Mouse (Mus musculus) liver, adult (tissue): ENCODE data around the gene Macf1.
A peak's percentile ranks its signal among the peaks of the same experiment; 100 is the strongest.

Experiments
- GATA4 ChIP-seq: IDR thresholded peaks from 2 replicates; pipeline ENCODE4 v1.6.1; 2014; ENCODE audit warnings: mild to moderate bottlenecking, low read length; ENCODE audit not compliant: insufficient replicate concordance

Macf1 gene

DNA sequence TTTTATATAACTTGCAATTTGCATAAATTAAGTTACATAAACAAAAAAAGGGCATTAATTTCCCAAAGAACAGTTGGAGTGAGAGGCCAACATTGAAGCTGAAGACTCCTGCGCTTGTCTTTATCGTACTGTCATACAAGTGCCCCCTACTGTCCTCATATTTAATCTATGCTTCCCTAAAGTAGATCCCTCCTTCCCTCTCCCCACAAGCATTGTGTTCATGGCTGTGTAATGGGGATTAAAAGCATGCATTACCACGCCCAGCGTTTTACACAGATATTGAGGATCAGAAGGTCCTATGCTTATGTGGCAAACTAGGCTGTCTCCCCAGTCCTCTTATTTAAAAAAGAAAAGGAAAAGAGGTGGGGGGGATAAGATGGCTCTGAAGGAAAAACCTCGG lies 56.5 kb downstream of the Macf1 start:
- no peak for TF ChIP-seq GATA4

DNA sequence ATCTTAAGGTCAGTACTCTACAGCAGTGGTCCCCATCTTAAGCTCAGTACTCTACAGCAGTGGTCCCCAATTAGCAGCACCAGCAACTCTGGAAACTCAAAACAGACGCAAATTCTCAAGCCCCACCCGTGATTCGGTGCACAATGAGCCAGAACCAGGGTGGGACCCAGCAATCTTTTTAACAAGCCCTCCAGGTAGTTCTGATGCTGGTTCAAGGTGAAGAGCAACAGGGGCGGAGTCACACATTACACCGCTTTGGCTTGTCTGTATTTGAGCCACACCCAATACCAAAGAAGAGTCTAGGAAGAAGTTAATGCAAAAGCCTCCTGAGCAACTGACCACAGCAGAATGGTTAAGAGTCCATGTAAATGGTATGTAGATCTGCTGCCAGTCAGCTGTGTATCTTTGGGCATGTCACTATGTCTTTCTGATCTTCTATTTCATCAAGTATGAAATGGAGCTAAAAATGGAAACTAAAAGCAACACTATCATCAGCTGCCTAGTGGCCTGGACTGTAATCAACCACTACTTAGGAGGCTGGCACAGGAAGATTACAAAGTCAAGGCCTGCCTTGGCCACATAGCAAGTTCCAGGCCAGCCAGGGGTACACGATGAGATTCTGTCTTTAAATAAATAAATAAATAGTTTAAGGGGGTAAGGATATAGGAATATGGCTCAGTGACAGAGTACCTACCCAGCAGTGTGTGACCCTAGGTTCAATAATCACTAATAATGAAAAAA lies 58.7 kb downstream of the Macf1 start:
- no peak for TF ChIP-seq GATA4

DNA sequence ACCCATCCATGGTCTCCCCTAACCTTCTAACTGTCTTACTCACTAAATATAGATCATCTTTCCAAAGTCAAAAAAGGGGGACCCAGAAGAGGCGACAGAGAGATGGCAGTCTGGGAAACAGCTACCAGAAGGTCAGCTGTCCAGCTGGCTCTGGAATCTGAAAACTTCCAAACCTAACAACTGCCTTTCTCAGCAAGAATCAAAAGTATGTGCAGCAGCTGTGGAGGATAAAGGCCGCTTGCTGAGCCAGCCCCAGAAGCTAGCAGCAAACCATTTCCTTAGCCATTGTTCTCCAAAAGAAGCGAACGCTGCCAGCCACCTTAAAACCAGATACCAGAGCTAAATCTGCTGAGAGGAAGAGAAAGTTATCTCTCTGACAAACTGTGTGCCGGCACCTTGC lies 59.7 kb downstream of the Macf1 start:
- peak; percentile 95 for TF ChIP-seq GATA4

DNA sequence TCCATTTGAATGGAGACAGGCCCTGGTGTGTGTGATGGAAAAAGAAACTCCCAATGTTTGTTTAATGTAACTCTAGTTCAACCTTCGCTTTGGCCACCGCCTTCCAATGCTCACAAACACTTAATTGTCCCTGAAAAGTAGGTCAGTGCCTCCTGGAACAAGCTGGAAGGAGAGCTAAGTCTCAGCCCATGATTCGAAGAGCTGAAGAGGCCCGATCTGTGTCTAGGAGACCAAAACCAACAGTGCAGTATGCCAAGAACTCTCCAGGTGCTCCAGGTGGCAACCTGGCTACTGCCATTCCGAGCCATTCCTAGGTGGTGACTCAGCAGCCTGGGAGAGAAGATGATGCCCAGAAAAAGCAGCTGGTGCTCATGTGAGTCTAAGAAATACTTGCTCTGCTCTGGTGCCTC lies 60.4 kb downstream of the Macf1 start:
- no peak for TF ChIP-seq GATA4

DNA sequence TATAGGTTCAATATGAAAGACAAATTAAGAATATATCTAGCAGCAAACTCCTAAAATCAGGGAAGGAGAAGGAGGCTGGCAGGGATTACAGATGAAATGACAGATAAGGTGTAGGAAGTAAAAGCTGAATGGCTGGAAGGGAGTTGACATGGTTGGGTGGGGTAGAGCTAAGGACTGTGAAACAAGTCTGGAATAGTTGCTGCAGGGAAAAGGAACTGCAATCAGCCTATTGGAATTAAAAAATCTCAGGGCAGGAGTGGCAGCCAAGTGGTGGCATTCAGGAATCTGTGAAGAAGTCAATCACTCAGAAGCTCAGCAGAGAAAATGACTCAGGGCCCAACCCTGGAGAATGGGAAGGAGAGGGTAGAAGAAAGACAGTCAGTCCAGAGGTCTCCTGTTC lies 62.4 kb downstream of the Macf1 start:
- no peak for TF ChIP-seq GATA4

DNA sequence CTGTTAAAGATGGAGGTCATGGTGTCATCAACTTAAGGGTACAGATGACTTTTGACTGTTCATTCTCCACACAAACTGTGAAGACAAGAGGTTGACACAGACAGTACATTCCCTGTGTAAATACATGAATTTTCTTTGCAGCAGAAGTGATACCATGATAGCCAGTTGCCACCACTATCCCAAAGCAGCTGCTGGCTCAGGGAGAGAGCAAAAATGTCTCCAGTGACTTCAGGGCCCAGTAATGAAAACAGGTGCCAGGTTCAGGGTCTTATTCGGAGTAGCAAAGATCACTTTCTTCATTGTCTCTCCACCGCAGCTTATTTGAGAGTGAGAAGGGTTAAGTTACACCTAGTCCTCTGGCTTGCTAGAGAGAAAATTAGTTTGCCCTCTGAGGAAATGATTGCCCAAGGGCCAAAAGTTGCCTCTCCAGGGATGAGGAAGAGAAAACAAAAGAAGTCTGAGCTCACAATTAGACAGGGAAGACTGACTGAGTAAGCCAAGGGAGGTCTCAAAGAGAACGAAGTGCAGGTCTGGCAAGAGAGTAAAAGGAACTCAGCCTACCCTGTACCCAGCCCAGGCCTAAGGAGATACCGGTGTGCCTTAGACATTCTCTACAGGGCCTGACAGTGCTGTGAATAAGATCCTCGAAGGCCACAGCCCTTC lies 66.3 kb downstream of the Macf1 start:
- no peak for TF ChIP-seq GATA4

DNA sequence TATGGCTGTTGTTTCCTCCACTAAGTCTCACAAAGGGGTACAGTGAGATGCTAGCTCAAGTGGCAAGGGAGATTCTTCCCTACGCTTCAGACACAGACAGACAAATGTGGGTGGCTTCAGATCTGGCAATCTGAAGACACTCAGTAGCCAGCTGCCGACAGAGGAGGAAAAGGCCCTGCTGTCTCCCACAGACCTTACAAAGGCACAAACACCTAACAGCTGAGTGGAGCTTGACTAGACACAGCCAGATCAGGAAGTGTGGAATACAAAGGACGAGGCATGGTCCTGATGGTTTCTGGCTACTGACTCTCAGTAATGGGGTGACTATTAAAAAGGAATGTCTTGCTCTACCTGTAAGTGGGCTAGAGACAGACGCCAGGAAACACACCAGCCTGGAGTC lies 67.2 kb downstream of the Macf1 start:
- TF ChIP-seq GATA4, result no peak

DNA sequence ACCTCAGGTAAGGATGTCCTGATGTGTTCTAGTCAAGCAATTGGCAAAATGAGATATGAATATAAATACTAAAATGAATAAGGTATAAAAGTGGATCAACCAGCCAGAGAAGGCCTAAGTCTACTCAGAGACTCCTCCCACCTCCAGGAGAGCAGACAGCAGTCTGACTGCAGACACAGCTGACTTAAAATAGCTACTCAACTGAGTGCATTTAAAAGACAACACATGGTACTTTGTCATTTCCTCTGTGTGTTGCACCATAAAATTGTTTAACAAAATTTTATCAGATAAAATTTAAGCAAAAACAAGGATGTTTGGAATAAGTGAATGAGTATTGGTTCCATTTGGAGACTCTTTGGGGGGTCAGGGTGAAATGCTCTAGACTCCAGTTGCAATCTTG lies 67.7 kb downstream of the Macf1 start:
- no peak for TF ChIP-seq GATA4

DNA sequence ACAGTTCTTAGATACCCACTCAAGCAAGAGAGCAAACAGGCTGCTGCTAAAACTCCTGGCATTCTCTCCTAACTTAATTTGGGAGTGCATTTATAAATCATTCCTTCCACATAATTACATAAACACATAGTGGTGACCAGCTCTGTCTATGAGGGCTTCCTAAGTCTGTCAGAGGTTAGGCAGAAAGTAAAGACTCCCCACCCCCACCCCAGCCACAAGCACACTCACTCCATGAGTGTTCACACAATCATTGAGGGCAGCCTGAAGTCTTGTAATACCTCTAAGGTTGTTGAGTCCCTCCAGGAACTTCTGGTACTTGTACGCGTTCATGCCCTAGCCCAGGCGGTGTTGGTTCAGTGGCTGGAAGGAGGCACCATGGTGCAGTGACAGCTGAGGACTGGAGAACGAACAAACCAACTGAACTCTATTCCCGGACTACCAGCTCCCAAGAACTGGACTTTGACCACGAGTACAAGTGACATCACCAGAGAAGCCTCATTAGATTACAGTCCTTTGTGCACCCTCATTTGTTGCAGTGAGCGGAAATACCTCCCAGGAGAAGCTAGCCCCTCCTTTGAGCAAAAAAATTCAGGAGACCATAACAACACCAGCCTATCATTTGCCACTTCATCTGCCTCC lies 70.7 kb downstream of the Macf1 start:
- TF ChIP-seq GATA4, result no peak; the same call in 1 of the 2 replicates

DNA sequence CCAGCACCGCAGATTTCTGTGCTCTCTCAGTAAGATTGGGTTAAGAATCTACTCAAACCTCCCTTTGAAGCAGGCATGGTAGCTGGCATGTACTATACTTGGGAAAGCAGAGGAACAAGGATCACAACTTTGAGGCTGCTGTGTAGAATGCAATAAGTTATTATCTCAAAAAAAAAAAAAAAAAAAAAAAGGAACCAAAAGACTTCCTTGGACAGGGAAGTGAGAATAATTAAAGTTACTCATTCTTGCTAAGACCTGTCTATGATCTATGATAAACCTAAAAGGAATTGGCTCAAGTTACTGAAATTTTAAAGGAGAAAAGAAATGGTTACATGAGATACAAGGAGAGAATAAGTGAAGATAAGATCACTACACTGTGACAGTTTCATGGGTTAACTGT lies 72.2 kb downstream of the Macf1 start:
- no peak for TF ChIP-seq GATA4

DNA sequence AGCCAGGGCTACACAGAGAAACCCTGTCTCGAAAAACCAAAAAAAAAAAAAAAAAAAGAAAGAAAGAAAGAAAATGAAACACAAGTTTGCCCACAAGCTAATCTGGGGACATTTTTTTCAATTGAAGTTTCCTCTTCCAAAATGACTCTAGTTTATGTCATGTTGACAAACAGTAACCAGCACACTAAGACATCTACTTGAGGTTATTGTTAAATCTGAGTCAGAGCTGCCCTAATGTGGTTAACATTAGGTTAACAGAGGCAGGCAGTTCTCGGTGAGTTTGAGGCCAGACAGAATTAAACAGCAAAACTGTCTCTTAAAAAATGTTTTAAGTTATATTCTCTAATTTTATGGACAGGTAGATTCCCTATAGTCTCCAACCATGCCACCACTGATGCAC lies 72.9 kb downstream of the Macf1 start:
- no peak for TF ChIP-seq GATA4

DNA sequence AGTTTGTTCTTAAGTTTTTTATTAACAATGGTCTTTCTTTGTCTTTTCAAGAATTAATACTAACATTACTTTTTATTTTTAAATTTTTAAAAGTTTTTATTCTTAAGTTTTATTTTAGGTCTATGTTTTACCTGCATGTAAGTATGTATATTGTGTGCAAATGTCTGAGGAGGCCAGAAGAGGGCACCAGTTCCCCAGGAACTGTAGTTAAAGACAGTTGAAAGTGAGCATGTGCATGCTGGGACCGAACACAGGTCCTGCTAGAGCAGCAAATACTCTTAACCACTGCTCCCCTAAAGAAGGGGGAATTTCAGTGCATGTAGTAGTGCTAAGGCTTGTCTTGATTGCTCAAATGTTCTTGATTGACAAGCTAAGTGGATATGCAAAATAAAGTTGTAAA lies 77.0 kb downstream of the Macf1 start:
- TF ChIP-seq GATA4, result no peak

DNA sequence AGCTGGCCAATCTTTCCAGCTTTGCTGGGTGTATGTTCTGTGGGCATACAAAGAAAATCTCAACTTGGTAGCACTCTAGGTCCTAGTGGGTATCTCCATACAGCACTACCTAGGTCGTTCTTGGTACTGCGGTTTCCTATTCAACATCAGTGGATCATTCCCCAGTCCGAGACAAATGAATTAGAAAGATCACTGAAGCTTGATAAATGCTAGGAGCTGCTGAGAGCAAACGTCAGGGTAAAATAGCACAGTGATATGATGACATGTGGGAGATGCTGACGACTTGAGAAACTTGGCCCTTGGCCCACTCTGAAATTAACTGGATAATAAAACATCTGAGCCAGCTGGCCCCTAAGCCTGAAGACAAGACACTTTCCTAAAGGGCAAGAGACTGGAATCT lies 78.2 kb downstream of the Macf1 start:
- no peak for TF ChIP-seq GATA4

DNA sequence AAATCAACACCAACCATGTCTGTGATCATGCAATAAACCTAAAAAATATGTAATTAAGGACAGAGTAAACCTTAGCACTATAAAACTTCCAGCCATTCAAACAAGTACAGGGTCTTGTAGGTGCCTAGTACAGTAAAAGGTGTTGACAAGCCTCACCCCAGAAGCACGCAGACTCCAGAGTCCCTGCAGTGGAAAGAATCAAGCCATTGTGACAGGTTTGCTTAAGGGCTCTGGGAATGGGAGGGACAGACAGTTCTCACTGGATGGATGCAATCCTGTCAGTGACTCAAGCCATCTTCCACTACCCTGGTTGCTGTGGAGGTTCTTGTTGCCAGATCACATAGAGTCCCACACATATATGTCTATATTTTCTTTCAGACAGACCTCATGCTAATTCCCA lies 78.9 kb downstream of the Macf1 start:
- TF ChIP-seq GATA4, result no peak

DNA sequence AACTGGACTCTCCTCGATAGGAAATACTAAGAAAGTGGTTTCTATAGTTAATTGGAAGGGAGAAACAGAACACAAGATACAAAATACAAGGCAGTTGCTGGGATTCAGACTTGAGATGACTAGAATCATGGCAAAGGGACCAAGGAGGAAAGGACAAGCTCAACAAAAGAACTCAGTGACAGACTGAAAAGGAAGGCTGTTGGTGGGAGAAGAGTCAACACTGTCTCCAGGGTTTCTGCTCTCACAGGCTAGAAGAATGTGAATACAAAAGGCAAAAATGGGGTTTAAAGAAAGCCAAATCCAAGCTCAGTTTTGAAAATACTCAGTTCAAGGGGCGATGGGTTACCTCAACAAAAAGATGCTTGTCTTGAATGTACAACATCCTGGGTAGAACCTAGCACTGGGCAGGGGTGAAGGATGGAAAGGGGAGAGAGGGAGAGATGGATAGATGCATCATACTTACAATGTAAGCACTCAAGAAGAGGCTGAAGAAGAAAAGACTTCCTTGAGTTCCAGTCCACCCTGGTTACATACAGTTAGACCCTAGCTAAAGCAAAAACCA lies 81.4 kb downstream of the Macf1 start:
- no peak for TF ChIP-seq GATA4

DNA sequence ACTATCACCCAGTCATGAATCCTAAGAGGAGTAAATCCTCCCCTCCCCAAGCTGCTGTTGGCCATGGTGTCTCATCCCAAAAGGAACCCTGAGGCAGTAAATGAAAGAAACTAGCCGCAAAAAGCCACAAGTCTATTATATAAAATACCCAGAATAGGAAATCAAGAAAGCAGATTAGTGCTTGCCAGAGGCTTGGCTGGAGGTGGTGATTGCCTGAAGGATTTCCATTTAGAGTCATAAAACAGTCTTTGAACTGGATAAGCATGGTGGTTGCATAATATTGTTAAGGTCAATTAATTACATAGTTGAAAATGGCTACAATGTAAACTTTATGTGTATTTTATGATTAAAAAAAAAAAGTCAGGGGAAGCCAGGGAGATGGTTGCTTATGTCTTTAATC lies 83.1 kb downstream of the Macf1 start:
- TF ChIP-seq GATA4, result no peak
